Mouse (Mus musculus) hindbrain, postnatal 0 days (tissue): Measurements from ENCODE around the gene Tmem88. TPM values are rescaled to one million over a fixed set of nuclear protein-coding genes. Genes with fewer than 3 reads are reported as not detected.

ENCODE experiments used
- ATAC-seq: fragments of 200-750 bp; cut with Nextera tagmentation; 2 replicates; pipeline ENCODE4 v1.8.0; 2017; ENCODE audit warnings: mild to moderate bottlenecking, moderate TSS enrichment, moderate library complexity
- DNase-seq: peaks from one replicate; pipeline ENCODE4 v3.0.0-alpha.2; 2015; ENCODE audit warnings: low spot score
- H3K27ac ChIP-seq: fragments of 300-500 bp; sonication (generic); 2 replicates; pipeline ENCODE4 v1.5.1; 2014; ENCODE audit warnings: mild to moderate bottlenecking
- H3K27me3 ChIP-seq: fragments of 300-500 bp; sonication (generic); 2 replicates; pipeline ENCODE4 v1.6.1; 2014; ENCODE audit warnings: low read length, mixed read lengths; ENCODE audit not compliant: insufficient read depth
- H3K36me3 ChIP-seq: fragments of 300-500 bp; sonication (generic); 2 replicates; pipeline ENCODE4 v1.6.1; 2014; ENCODE audit warnings: low read length, mixed read lengths; ENCODE audit not compliant: insufficient read depth
- H3K4me1 ChIP-seq: fragments of 300-500 bp; sonication (generic); 2 replicates; pipeline ENCODE4 v1.6.1; 2014; ENCODE audit warnings: antibody characterized with exemption, low read length, mixed read lengths; ENCODE audit not compliant: insufficient read depth
- H3K4me2 ChIP-seq: fragments of 300-500 bp; sonication (generic); 2 replicates; pipeline ENCODE4 v1.6.1; 2014; ENCODE audit warnings: low read depth, mild to moderate bottlenecking, low read length, moderate library complexity, mixed read lengths
- H3K4me3 ChIP-seq: fragments of 300-500 bp; sonication (generic); 2 replicates; pipeline ENCODE4 v1.5.1; 2014; ENCODE audit warnings: low read length
- H3K9ac ChIP-seq: fragments of 300-500 bp; sonication (generic); replicated peaks from 2 replicates; pipeline ENCODE4 v1.6.1; 2014; ENCODE audit warnings: mild to moderate bottlenecking, low read length, moderate library complexity, mixed read lengths
- H3K9me3 ChIP-seq: fragments of 300-500 bp; sonication (generic); 2 replicates; pipeline ENCODE4 v1.6.1; 2016; ENCODE audit warnings: low read length, mixed read lengths
- CTCF ChIP-seq: IDR thresholded peaks from 2 replicates; pipeline ENCODE4 v1.5.1; 2016; ENCODE audit warnings: antibody characterized with exemption, control low read depth, low read depth
- WGBS: fragments of 180-500 bp; shearing (Covaris S2); extraction: QIAGEN DNeasy Blood & Tissue Kit; methylation state at CpG from one replicate; pipeline ENCODE4 v1.1.7; 2014; 5-methylcytosine and 5-hydroxymethylcytosine counted together
- polyA plus RNA-seq: library from polyadenylated mRNA; unstranded; fragments of >200 nt; fragmentation: Nextera tagmentation; extraction: Ambion mirVana; gene quantifications from 2 replicates; pipeline ENCODE4 v1.2.1, GENCODE M21; 2015
- total RNA-seq: library from RNA; depleted of rRNA; stranded (reverse); fragments of >200 nt; gene quantifications from 2 replicates; pipeline ENCODE4 v1.2.3, GENCODE M21; 2014

The Tmem88 gene
- total and polyA plus RNA-seq, 2 experiments from 2014 or later = 3.8 to 8.7 TPM

GRCm38 (mm10) chr11:69404595-69405396 lies 6.8 kb upstream of the Tmem88 start:
- ATAC-seq = no peak
- H3K9me3 ChIP-seq = no peaks in the 10 kb centered on the region
- H3K4me2 ChIP-seq = no peak overlapping the region

GRCm38 (mm10) chr11:69403691-69404594 lies 5.9 kb upstream of the Tmem88 start:
- 91% methylated on average over 38 of the region's 38 CpGs for WGBS
- H3K27ac ChIP-seq = no peak overlapping the region

More at GRCm38 (mm10) chr11:69404595-69405396, 6.8 kb upstream of the Tmem88 start:
- Histone ChIP-seq H3K36me3 (peaks cover 69% of the 10 kb centered on the region), H3K9ac (no peak overlapping the region), H3K27ac (no peak overlapping the region), H3K4me3 (no peak overlapping the region), H3K27me3 (no peaks in the 10 kb centered on the region), H3K4me1 (0 out of 2 replicates have a peak, but pooled peaks cover 9% of the 10 kb centered on the region)
- no peak for DNase-seq
- no peak for TF ChIP-seq CTCF
- WGBS = 93% methylated on average over 24 of the region's 24 CpGs

GRCm38 (mm10) chr11:69401987-69402386 lies 4.0 kb upstream of the Tmem88 start:
- no peak overlapping the region for H3K4me3 ChIP-seq
- TF ChIP-seq CTCF = no peak
- DNase-seq = no peak
- WGBS = 85% methylated on average over 12 of the region's 12 CpGs
- H3K4me2 ChIP-seq = no peak overlapping the region
- H3K4me1 ChIP-seq = no peaks in the 10 kb centered on the region
- peaks cover 65% of the 10 kb centered on the region for H3K36me3 ChIP-seq
- ATAC-seq = no peak
- no peaks in the 10 kb centered on the region for H3K27me3 ChIP-seq
- H3K9me3 ChIP-seq = no peaks in the 10 kb centered on the region
- H3K27ac ChIP-seq = no peak overlapping the region
- H3K9ac ChIP-seq = no peak overlapping the region

More at GRCm38 (mm10) chr11:69403691-69404594, 5.9 kb upstream of the Tmem88 start:
- Histone ChIP-seq H3K4me1 (0 out of 2 replicates have a peak, but pooled peaks cover 9% of the 10 kb centered on the region), H3K4me2 (no peak overlapping the region), H3K36me3 (peaks cover 72% of the 10 kb centered on the region), H3K4me3 (no peak overlapping the region), H3K9me3 (no peaks in the 10 kb centered on the region), H3K9ac (no peak overlapping the region), H3K27me3 (no peaks in the 10 kb centered on the region)
- no peak for TF ChIP-seq CTCF
- no peak for ATAC-seq
- no peak for DNase-seq

GRCm38 (mm10) chr11:69401210-69401637 lies 3.2 kb upstream of the Tmem88 start:
- peak; percentile 98 for TF ChIP-seq CTCF
- no peak overlapping the region for H3K4me3 ChIP-seq
- no peak overlapping the region for H3K9ac ChIP-seq
- H3K4me1 ChIP-seq = 0 out of 2 replicates have a peak, but pooled peaks cover 3% of the 10 kb centered on the region
- H3K27ac ChIP-seq = no peak overlapping the region
- ATAC-seq = peak; percentile 73
- H3K4me2 ChIP-seq = no peak overlapping the region
- WGBS = 18% methylated on average over 22 of the region's 22 CpGs
- no peaks in the 10 kb centered on the region for H3K9me3 ChIP-seq
- DNase-seq = peak; percentile 98
- no peaks in the 10 kb centered on the region for H3K27me3 ChIP-seq
- peaks cover 58% of the 10 kb centered on the region for H3K36me3 ChIP-seq

GRCm38 (mm10) chr11:69400083-69400850 lies 2.2 kb upstream of the Tmem88 start:
- Histone ChIP-seq H3K4me2 (no peak overlapping the region), H3K36me3 (peaks cover 48% of the 10 kb centered on the region), H3K4me1 (0 out of 2 replicates have a peak, but pooled peaks cover 3% of the 10 kb centered on the region), H3K9ac (no peak overlapping the region), H3K27ac (no peak overlapping the region), H3K27me3 (no peaks in the 10 kb centered on the region), H3K4me3 (no peak overlapping the region), H3K9me3 (no peaks in the 10 kb centered on the region)
- ATAC-seq (no peak), DNase-seq (no peak)
- TF ChIP-seq CTCF = no peak
- WGBS = 76% methylated on average over 25 of the region's 25 CpGs
